Mouse (Mus musculus) midbrain, embryonic 15.5 days (tissue): Measurements from ENCODE around the gene Tpx2. TPM values are rescaled to one million over a fixed set of nuclear protein-coding genes. Genes with fewer than 3 reads are reported as not detected.

Experiments
- ATAC-seq: fragments of 200-750 bp; cut with Nextera tagmentation; replicated peaks from 2 replicates; pipeline ENCODE4 v1.8.0; 2017; ENCODE audit warnings: moderate TSS enrichment
- H3K27ac ChIP-seq: fragments of 300-500 bp; sonication (generic); 2 replicates; pipeline ENCODE4 v1.5.1; 2015; ENCODE audit warnings: mild to moderate bottlenecking, inconsistent platforms
- H3K27me3 ChIP-seq: fragments of 300-500 bp; sonication (generic); replicated peaks from 2 replicates; pipeline ENCODE4 v1.6.1; 2015; ENCODE audit warnings: inconsistent platforms
- H3K36me3 ChIP-seq: fragments of 300-500 bp; sonication (generic); replicated peaks from 2 replicates; pipeline ENCODE4 v1.6.1; 2015; ENCODE audit warnings: inconsistent platforms
- H3K4me1 ChIP-seq: fragments of 300-500 bp; sonication (generic); 2 replicates; pipeline ENCODE4 v1.6.1; 2015; ENCODE audit warnings: inconsistent platforms
- H3K4me2 ChIP-seq: fragments of 300-500 bp; sonication (generic); 2 replicates; pipeline ENCODE4 v1.6.1; 2015; ENCODE audit warnings: inconsistent platforms, mild to moderate bottlenecking, moderate library complexity
- H3K4me3 ChIP-seq: fragments of 300-500 bp; sonication (generic); 2 replicates; pipeline ENCODE4 v1.5.1; 2015; ENCODE audit warnings: mild to moderate bottlenecking, inconsistent platforms
- H3K9ac ChIP-seq: fragments of 300-500 bp; sonication (generic); 2 replicates; pipeline ENCODE4 v1.6.1; 2015; ENCODE audit warnings: mild to moderate bottlenecking, inconsistent platforms
- H3K9me3 ChIP-seq: fragments of 300-500 bp; sonication (generic); 2 replicates; pipeline ENCODE4 v1.6.1; 2016; ENCODE audit warnings: inconsistent platforms
- WGBS: fragments of 180-500 bp; shearing (Covaris S2); methylation state at CpG from one replicate; pipeline ENCODE4 v1.1.7; 2015; ENCODE audit warnings: mixed read lengths; 5-methylcytosine and 5-hydroxymethylcytosine counted together
- microRNA-seq: library from miRNA; unstranded; fragments of <30 nt; microRNA quantifications from one replicate; pipeline ENCODE4, GENCODE M21; 2016
- polyA plus RNA-seq: library from polyadenylated mRNA; unstranded; fragments of >200 nt; fragmentation: Nextera tagmentation; extraction: Ambion mirVana; gene quantifications from 2 replicates; pipeline ENCODE4 v1.2.1, GENCODE M21; 2015

Tpx2 gene
- polyA plus RNA-seq, 1 experiment from 2014 or later: 12.9 TPM

DNA sequence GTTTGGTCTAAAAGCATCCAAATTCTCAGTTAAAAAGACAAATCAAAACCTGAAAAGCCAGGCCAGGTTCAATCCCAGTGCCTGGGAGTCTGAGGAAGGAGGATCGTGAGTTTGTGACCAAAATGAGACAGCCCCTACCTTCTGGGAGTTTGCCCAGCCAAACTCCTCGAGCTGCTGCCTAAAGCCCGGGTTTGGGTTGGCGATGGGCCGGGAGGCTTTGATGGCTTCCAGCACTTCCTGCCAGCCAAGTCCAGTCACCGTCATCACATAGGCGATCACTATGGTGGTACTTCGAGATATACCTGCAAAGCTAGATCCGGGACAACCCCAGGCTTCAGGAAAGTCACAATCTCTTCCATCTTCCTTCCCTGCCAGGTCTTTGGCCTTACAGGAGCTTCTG, 96.2 kb downstream of the Tpx2 start:
- Histone ChIP-seq H3K36me3 (no peaks in the 10 kb centered on the region), H3K4me3 (no peak overlapping the region), H3K9ac (no peak overlapping the region), H3K4me1 (peaks cover 14% of the 10 kb centered on the region), H3K27ac (no peak overlapping the region), H3K4me2 (no peak overlapping the region), H3K27me3 (peaks cover 52% of the 10 kb centered on the region), H3K9me3 (no peaks in the 10 kb centered on the region)
- 59% methylated on average over 9 of the region's 9 CpGs for WGBS
- ATAC-seq: no peak

Small RNA genes within 50 kb of the gene (microRNA-seq; reads per million reads assigned to microRNA genes)
- 0.92 reads per million for gene Mir5622

Other genes starting within 250 kb of the Tpx2 start
- gene Defb45, start 248.6 kb upstream of the Tpx2 start, polyA plus RNA-seq: not detected in 2 replicates
- not detected in 2 replicates for gene Defb36, start 243.6 kb upstream of the Tpx2 start, polyA plus RNA-seq
- gene Defb25, start 224.9 kb upstream of the Tpx2 start, polyA plus RNA-seq: not detected in 2 replicates
- gene Rem1, start 221.0 kb upstream of the Tpx2 start, polyA plus RNA-seq: 0.30 and 0.40 TPM in 2 replicates
- 178 and 186 TPM in 2 replicates for gene H13, start 178.5 kb upstream of the Tpx2 start, polyA plus RNA-seq
- gene Mcts2, start 160.9 kb upstream of the Tpx2 start, polyA plus RNA-seq: 33.7 and 34.3 TPM in 2 replicates
- gene Id1, start 111.7 kb upstream of the Tpx2 start, polyA plus RNA-seq: 30.7 and 33.7 TPM in 2 replicates
- 5.2 and 6.4 TPM in 2 replicates for gene Cox4i2, start 93.8 kb upstream of the Tpx2 start, polyA plus RNA-seq
- gene Bcl2l1, start 16.2 kb upstream of the Tpx2 start, polyA plus RNA-seq: 195 and 197 TPM in 2 replicates
- not detected in 2 replicates for gene Mylk2, start 63.4 kb downstream of the Tpx2 start, polyA plus RNA-seq
- 4.3 and 4.4 TPM in 2 replicates for gene Foxs1, start 85.2 kb downstream of the Tpx2 start, polyA plus RNA-seq
- gene Dusp15, start 103.7 kb downstream of the Tpx2 start, polyA plus RNA-seq: 9.9 and 14.0 TPM in 2 replicates
- 8.8 and 8.9 TPM in 2 replicates for gene Ttll9, start 114.5 kb downstream of the Tpx2 start, polyA plus RNA-seq
- 234 and 236 TPM in 2 replicates for gene Pdrg1, start 167.5 kb downstream of the Tpx2 start, polyA plus RNA-seq
- 1.9 and 2.1 TPM in 2 replicates for gene Xkr7, start 183.9 kb downstream of the Tpx2 start, polyA plus RNA-seq
- 1.7 and 2.7 TPM in 2 replicates for gene Ccm2l, start 218.0 kb downstream of the Tpx2 start, polyA plus RNA-seq